In the genomic region with DNA sequence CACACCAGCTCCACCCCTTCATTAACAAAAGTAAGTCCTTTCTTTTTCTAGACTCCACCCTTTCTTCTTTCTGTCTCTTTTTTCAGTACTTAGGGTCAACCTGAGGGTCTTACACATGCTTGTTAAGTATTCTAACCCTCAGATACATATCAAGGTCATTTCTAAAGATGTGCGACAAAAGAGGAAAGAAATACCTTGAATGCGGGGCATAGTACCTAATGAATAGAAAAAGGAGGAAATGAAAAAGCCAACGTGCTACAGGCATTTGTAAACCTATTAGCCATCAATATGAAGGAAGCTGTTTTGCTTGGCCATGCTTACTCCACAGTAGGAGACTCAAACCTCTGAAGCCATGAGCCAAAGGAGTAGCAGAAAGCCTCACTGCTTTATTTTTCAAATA, we compare ENCODE assay signal across 26 mouse cellular contexts. TPM values are rescaled to one million over a fixed set of nuclear protein-coding genes. Genes with fewer than 3 reads are reported as not detected.
DNase-seq lines count a peak whose midpoint lies in the region; ATAC-seq lines count a peak whose summit lies in the region.
"Had no signal": no experiment of that assay in that cellular context is flagged by ENCODE, and none has a peak within 500 bp of the region (broad histone marks: within the 10 kb centered on the region; RNA-seq: fewer than 3 reads in every experiment).

No protein-coding gene starts in this region.

- H3K36me3 ChIP-seq in erythroblast, embryonic 14.5 days (ENCODE audit: control insufficient read depth) = peaks cover 82% of the 10 kb centered on the region
- peaks cover 11% of the 10 kb centered on the region for H3K36me3 ChIP-seq in megakaryocyte, embryonic 14.5 days (replicated peaks; ENCODE audit: low read length)
- peaks cover 10% of the 10 kb centered on the region; the same call in 1 of the 2 replicates for H3K36me3 ChIP-seq in liver, embryonic 15.5 days (replicated peaks)
- H3K36me3 ChIP-seq in splenic B cell, adult 2 months (ENCODE audit: control insufficient read depth, insufficient read depth, low read length, poor library complexity, severe bottlenecking) = no peaks in the 10 kb centered on the region
- H3K36me3 ChIP-seq: embryonic facial prominence, embryonic 10.5 days; embryonic facial prominence, embryonic 13.5 days; hindbrain, embryonic 10.5 days; hindbrain, embryonic 13.5 days had no signal

- WGBS in liver, embryonic 15.5 days (ENCODE audit: insufficient replicate concordance) = 57% methylated on average over 3 of the region's 3 CpGs

- peak overlapping the region; percentile 51; the same call in 1 of the 2 replicates for H3K27ac ChIP-seq in liver, embryonic 15.5 days (replicated peaks)
- H3K27ac ChIP-seq: embryonic facial prominence, embryonic 10.5 days; embryonic facial prominence, embryonic 13.5 days; gastrocnemius, adult 2 months; heart, adult 2 months; hindbrain, embryonic 10.5 days; hindbrain, embryonic 13.5 days had no signal

- peak; percentile 44 for DNase-seq in splenic B cell, adult 2 months (ENCODE audit: low read depth, low spot score)
- no peak for DNase-seq in layer of hippocampus, adult 18-20 months (ENCODE audit: low spot score in 2 of 2)
- DNase-seq in heart, adult 9 months (ENCODE audit: low spot score in 2 of 2) = no peak
- DNase-seq: adrenal gland, adult 2 months; adrenal gland, postnatal 14 days; cerebellum, adult 11-12 months; cerebellum, adult 8-10 months; cerebellum, postnatal 10 days; cerebellum, postnatal 36 days; embryo, embryonic 11 days; forebrain, postnatal 0 days; gastrocnemius, adult 2 months; gastrocnemius, postnatal 14 days; heart, adult 2 months had no signal

- H3K4me2 ChIP-seq in liver, embryonic 15.5 days = peak overlapping the region; percentile 40
- H3K4me2 ChIP-seq: embryonic facial prominence, embryonic 13.5 days; heart, embryonic 11.5 days; hindbrain, embryonic 13.5 days had no signal

- H3K9ac ChIP-seq in liver, embryonic 15.5 days = no peak overlapping the region
- H3K9ac ChIP-seq: embryonic facial prominence, embryonic 13.5 days; forebrain, postnatal 0 days; hindbrain, embryonic 13.5 days had no signal

- peaks cover 96% of the 10 kb centered on the region for H3K4me1 ChIP-seq in erythroblast, embryonic 14.5 days (ENCODE audit: control insufficient read depth)
- H3K4me1 ChIP-seq in megakaryocyte, embryonic 14.5 days = peaks cover 95% of the 10 kb centered on the region
- peaks cover 73% of the 10 kb centered on the region for H3K4me1 ChIP-seq in liver, embryonic 15.5 days (replicated peaks)
- H3K4me1 ChIP-seq: embryonic facial prominence, embryonic 10.5 days; embryonic facial prominence, embryonic 13.5 days; hindbrain, embryonic 10.5 days; hindbrain, embryonic 13.5 days had no signal

- no peaks in the 10 kb centered on the region for H3K9me3 ChIP-seq in erythroblast, embryonic 14.5 days (ENCODE audit: control insufficient read depth, low read length)
- H3K9me3 ChIP-seq in megakaryocyte, embryonic 14.5 days = no peaks in the 10 kb centered on the region
- no peaks in the 10 kb centered on the region for H3K9me3 ChIP-seq in liver, embryonic 15.5 days (replicated peaks)
- H3K9me3 ChIP-seq: embryonic facial prominence, embryonic 10.5 days; embryonic facial prominence, embryonic 13.5 days; hindbrain, embryonic 10.5 days; hindbrain, embryonic 13.5 days had no signal

- no peaks in the 10 kb centered on the region for H3K27me3 ChIP-seq in erythroblast, embryonic 14.5 days (ENCODE audit: control insufficient read depth)
- H3K27me3 ChIP-seq in megakaryocyte, embryonic 14.5 days (replicated peaks) = no peaks in the 10 kb centered on the region
- H3K27me3 ChIP-seq in liver, embryonic 15.5 days = no peaks in the 10 kb centered on the region
- no peaks in the 10 kb centered on the region for H3K27me3 ChIP-seq in splenic B cell, adult 2 months (ENCODE audit: control insufficient read depth, insufficient read depth, low read length, poor library complexity, severe bottlenecking)
- H3K27me3 ChIP-seq: embryonic facial prominence, embryonic 13.5 days; hindbrain, embryonic 13.5 days had no signal

- no peak for ATAC-seq in erythroblast, adult 5-6 weeks (replicated peaks; ENCODE audit: low FRiP score, poor library complexity, severe bottlenecking)
- no peak for ATAC-seq in megakaryocyte, adult 5-6 weeks (ENCODE audit: poor library complexity, severe bottlenecking)
- ATAC-seq in liver, embryonic 15.5 days (ENCODE audit: insufficient read depth) = no peak
- ATAC-seq: forebrain, embryonic 14.5 days; forebrain, postnatal 0 days; hindbrain, embryonic 16.5 days had no signal

- peak overlapping the region; percentile 41 for H3K4me3 ChIP-seq in erythroblast, embryonic 14.5 days (replicated peaks)
- H3K4me3 ChIP-seq in megakaryocyte, embryonic 14.5 days (replicated peaks) = peak overlapping the region; percentile 47
- no peak overlapping the region; the same call in 1 of the 2 replicates for H3K4me3 ChIP-seq in liver, embryonic 15.5 days (replicated peaks)
- H3K4me3 ChIP-seq: embryonic facial prominence, embryonic 10.5 days; embryonic facial prominence, embryonic 13.5 days; gastrocnemius, adult 2 months; heart, adult 2 months; hindbrain, embryonic 10.5 days; hindbrain, embryonic 13.5 days had no signal

RNA-seq across cellular contexts. Expression of a gene that starts 11.1 kb away (rescaled TPM):
- polyA plus RNA-seq in erythroblast, embryonic 14.5 days (2012) = 8.4 and 11.5 TPM in 2 replicates
- 310 and 344 TPM in 2 replicates for total RNA-seq in erythroblast, adult 5-6 weeks (2015; ENCODE audit: low replicate concordance)
- total RNA-seq in erythroblast, adult 5-6 weeks (2017; ENCODE audit: low replicate concordance) = 311 and 361 TPM in 2 replicates
- 25.9 and 40.9 TPM in 2 replicates for polyA plus RNA-seq in megakaryocyte, embryonic 14.5 days (2012; ENCODE audit: insufficient read depth, low replicate concordance)
- total RNA-seq in megakaryocyte, adult 5-6 weeks (2015) = 113 TPM in 2 replicates
- total RNA-seq in megakaryocyte, adult 5-6 weeks (2017) = 51.2 and 59.8 TPM in 2 replicates
- polyA plus RNA-seq in liver, embryonic 15.5 days (2015; fragmentation: Nextera tagmentation; extraction: Ambion mirVana) = 71.4 and 71.9 TPM in 2 replicates
- 10 to 100 TPM; 65.8 to 68.4 TPM for total RNA-seq in layer of hippocampus, adult 18-20 months (2021)

RNA-seq across cellular contexts. Expression of a gene that starts 33.0 kb away (rescaled TPM):
- 6.4 and 6.8 TPM in 2 replicates for polyA plus RNA-seq in erythroblast, embryonic 14.5 days (2012)
- total RNA-seq in erythroblast, adult 5-6 weeks (2015; ENCODE audit: low replicate concordance) = 36.3 and 54.1 TPM in 2 replicates
- total RNA-seq in erythroblast, adult 5-6 weeks (2017; ENCODE audit: low replicate concordance) = 53.9 and 58.1 TPM in 2 replicates
- polyA plus RNA-seq in megakaryocyte, embryonic 14.5 days (2012; ENCODE audit: insufficient read depth, low replicate concordance) = 7.9 and 16.7 TPM in 2 replicates
- 29.4 and 33.7 TPM in 2 replicates for total RNA-seq in megakaryocyte, adult 5-6 weeks (2015)
- 28.0 and 38.9 TPM in 2 replicates for total RNA-seq in megakaryocyte, adult 5-6 weeks (2017)
- polyA plus RNA-seq in liver, embryonic 15.5 days (2015; fragmentation: Nextera tagmentation; extraction: Ambion mirVana) = 18.5 and 20.1 TPM in 2 replicates
- total RNA-seq in layer of hippocampus, adult 18-20 months (2021) = 10 to 100 TPM; 33.7 to 35.3 TPM

RNA-seq across cellular contexts. Expression of a gene that starts 33.9 kb away (rescaled TPM):
- 0.45 and 0.52 TPM in 2 replicates for polyA plus RNA-seq in erythroblast, embryonic 14.5 days (2012)
- 0.96 and 3.8 TPM in 2 replicates for total RNA-seq in erythroblast, adult 5-6 weeks (2015; ENCODE audit: low replicate concordance)
- total RNA-seq in erythroblast, adult 5-6 weeks (2017; ENCODE audit: low replicate concordance) = 15.2 and 16.0 TPM in 2 replicates
- polyA plus RNA-seq in megakaryocyte, embryonic 14.5 days (2012; ENCODE audit: insufficient read depth, low replicate concordance) = 29.1 and 84.4 TPM in 2 replicates
- total RNA-seq in megakaryocyte, adult 5-6 weeks (2015) = 0.18 and 1.0 TPM in 2 replicates
- 0.85 and 0.99 TPM in 2 replicates for total RNA-seq in megakaryocyte, adult 5-6 weeks (2017)
- 1.4 TPM in 2 replicates for polyA plus RNA-seq in liver, embryonic 15.5 days (2015; fragmentation: Nextera tagmentation; extraction: Ambion mirVana)
- total RNA-seq in layer of hippocampus, adult 18-20 months (2021) = 1 to 10 TPM in 1 of 2 experiments, under 1 TPM in 1; 0.84 to 1.3 TPM
- polyA plus RNA-seq: heart, embryonic 11.5 days had no signal
